Mouse (Mus musculus) hindbrain, embryonic 13.5 days (tissue): ENCODE measurements around the gene Abcf1. TPM values are rescaled to one million over a fixed set of nuclear protein-coding genes. Genes with fewer than 3 reads are reported as not detected.
"Not testable (repeated sequence)": the region's sequence is repeated elsewhere in the genome, so short reads cannot be mapped to it uniquely, and the experiment has no call there.

ENCODE experiments used
- ATAC-seq: fragments of 200-750 bp; cut with Nextera tagmentation; 2 replicates; pipeline ENCODE4 v1.8.0; 2017; ENCODE audit warnings: moderate TSS enrichment; ENCODE audit not compliant: low FRiP score
- H3K27ac ChIP-seq: fragments of 300-500 bp; sonication (generic); 2 replicates; pipeline ENCODE4 v1.5.1; 2015; ENCODE audit warnings: inconsistent platforms, mild to moderate bottlenecking, moderate library complexity
- H3K27me3 ChIP-seq: fragments of 300-500 bp; sonication (generic); 2 replicates; pipeline ENCODE4 v1.6.1; 2015; ENCODE audit warnings: mild to moderate bottlenecking, inconsistent platforms
- H3K36me3 ChIP-seq: fragments of 300-500 bp; sonication (generic); 2 replicates; pipeline ENCODE4 v1.6.1; 2015; ENCODE audit warnings: mild to moderate bottlenecking, inconsistent platforms
- H3K4me1 ChIP-seq: fragments of 300-500 bp; sonication (generic); replicated peaks from 2 replicates; pipeline ENCODE4 v1.6.1; 2015; ENCODE audit warnings: inconsistent platforms
- H3K4me2 ChIP-seq: fragments of 300-500 bp; sonication (generic); 2 replicates; pipeline ENCODE4 v1.6.1; 2015; ENCODE audit warnings: inconsistent platforms, mild to moderate bottlenecking, moderate library complexity
- H3K4me3 ChIP-seq: fragments of 300-500 bp; sonication (generic); 2 replicates; pipeline ENCODE4 v1.5.1; 2015; ENCODE audit warnings: mild to moderate bottlenecking, inconsistent platforms
- H3K9ac ChIP-seq: fragments of 300-500 bp; sonication (generic); 2 replicates; pipeline ENCODE4 v1.6.1; 2015; ENCODE audit warnings: mild to moderate bottlenecking, inconsistent platforms
- H3K9me3 ChIP-seq: fragments of 300-500 bp; sonication (generic); 2 replicates; pipeline ENCODE4 v1.6.1; 2016; ENCODE audit warnings: inconsistent platforms
- WGBS: fragments of 180-500 bp; shearing (Covaris S2); methylation state at CpG from one replicate; pipeline ENCODE4 v1.1.7; 2015; 5-methylcytosine and 5-hydroxymethylcytosine counted together
- polyA plus RNA-seq: library from polyadenylated mRNA; unstranded; fragments of >200 nt; fragmentation: Nextera tagmentation; extraction: Ambion mirVana; gene quantifications from 2 replicates; pipeline ENCODE4 v1.2.1, GENCODE M21; 2015

Abcf1 gene
- polyA plus RNA-seq, result 96.6 and 103 TPM in 2 replicates

GRCm38 (mm10) chr17:35969418-35970389, at the start of gene Abcf1:
TSS of gene Abcf1 (minus strand) at chr17:35969761.
- Histone ChIP-seq H3K36me3 (peaks cover 42% of the 10 kb centered on the region), H3K9ac (peak within 1 kb of the TSS; percentile 90), H3K27me3 (no peaks in the 10 kb centered on the region), H3K9me3 (no peaks in the 10 kb centered on the region), H3K27ac (peak within 1 kb of the TSS; percentile 83), H3K4me1 (peaks cover 27% of the 10 kb centered on the region), H3K4me2 (peak within 1 kb of the TSS; percentile 91), H3K4me3 (peak within 1 kb of the TSS; percentile 82)
- peak; percentile 96 for ATAC-seq
- WGBS, result under 1% methylated on average over 68 of the region's 68 CpGs

- H3K36me3 ChIP-seq, result peaks cover 19% of the 10 kb centered on the region
- no peak for ATAC-seq
Observed at GRCm38 (mm10) chr17:36018979-36019378, 49.4 kb upstream of the Abcf1 start.

GRCm38 (mm10) chr17:36017046-36017445, 47.5 kb upstream of the Abcf1 start:
- 0 out of 2 replicates have a peak, but pooled peaks cover 3% of the 10 kb centered on the region for H3K4me1 ChIP-seq
- H3K36me3 ChIP-seq, result peaks cover 19% of the 10 kb centered on the region
- no peak overlapping the region for H3K9ac ChIP-seq
- WGBS, result 93% methylated on average over 5 of the region's 5 CpGs
- H3K9me3 ChIP-seq, result no peaks in the 10 kb centered on the region
- no peak overlapping the region for H3K4me3 ChIP-seq
- no peak overlapping the region for H3K4me2 ChIP-seq
- ATAC-seq, result no peak
- H3K27ac ChIP-seq, result no peak overlapping the region
- no peaks in the 10 kb centered on the region for H3K27me3 ChIP-seq

More at GRCm38 (mm10) chr17:36018979-36019378, 49.4 kb upstream of the Abcf1 start:
- 80% methylated on average over 2 of the region's 2 CpGs for WGBS
- no peak overlapping the region for H3K4me3 ChIP-seq
- no peak overlapping the region for H3K27ac ChIP-seq
- 0 out of 2 replicates have a peak, but pooled peaks cover 5% of the 10 kb centered on the region for H3K4me1 ChIP-seq
- H3K4me2 ChIP-seq, result no peak overlapping the region
- H3K27me3 ChIP-seq, result no peaks in the 10 kb centered on the region
- no peak overlapping the region for H3K9ac ChIP-seq
- H3K9me3 ChIP-seq, result no peaks in the 10 kb centered on the region

- H3K4me2 ChIP-seq, result no peak overlapping the region
- no peak for ATAC-seq
- peaks cover 19% of the 10 kb centered on the region for H3K36me3 ChIP-seq
- whole genome bisulfite sequencing, result 97% methylated on average over 5 of the region's 5 CpGs
- H3K9ac ChIP-seq, result no peak overlapping the region
- H3K4me1 ChIP-seq, result no peaks in the 10 kb centered on the region
- H3K27me3 ChIP-seq, result no peaks in the 10 kb centered on the region
- no peaks in the 10 kb centered on the region for H3K9me3 ChIP-seq
- H3K4me3 ChIP-seq, result no peak overlapping the region
- H3K27ac ChIP-seq, result no peak overlapping the region
Observed at GRCm38 (mm10) chr17:36014977-36015376, 45.4 kb upstream of the Abcf1 start.

- 94% methylated on average over 7 of the region's 7 CpGs for WGBS
- not testable (repeated sequence) for H3K4me2 ChIP-seq, H3K27me3 ChIP-seq, H3K9me3 ChIP-seq, H3K27ac ChIP-seq, H3K4me3 ChIP-seq, H3K9ac ChIP-seq, ATAC-seq, H3K4me1 ChIP-seq
- peaks cover 15% of the 10 kb centered on the region for H3K36me3 ChIP-seq
Observed at GRCm38 (mm10) chr17:36004409-36004808, 34.8 kb upstream of the Abcf1 start.

- no peak overlapping the region for H3K4me2 ChIP-seq
- no peaks in the 10 kb centered on the region for H3K4me1 ChIP-seq
- H3K9me3 ChIP-seq, result no peaks in the 10 kb centered on the region
- no peak overlapping the region for H3K27ac ChIP-seq
- H3K36me3 ChIP-seq, result peaks cover 15% of the 10 kb centered on the region
- no peaks in the 10 kb centered on the region for H3K27me3 ChIP-seq
- H3K4me3 ChIP-seq, result no peak overlapping the region
- H3K9ac ChIP-seq, result no peak overlapping the region
- ATAC-seq, result no peak
- WGBS, result 93% methylated on average over 7 of the region's 7 CpGs
Observed at GRCm38 (mm10) chr17:36003331-36003730, 33.8 kb upstream of the Abcf1 start.

- peaks cover 10% of the 10 kb centered on the region; the same call in 1 of the 2 replicates for H3K4me1 ChIP-seq
- peaks cover 15% of the 10 kb centered on the region for H3K36me3 ChIP-seq
- H3K4me3 ChIP-seq, result no peak overlapping the region
- 92% methylated on average over 6 of the region's 6 CpGs for WGBS
- no peak overlapping the region for H3K27ac ChIP-seq
- no peaks in the 10 kb centered on the region for H3K27me3 ChIP-seq
- H3K9ac ChIP-seq, result no peak overlapping the region
- no peak overlapping the region for H3K4me2 ChIP-seq
- no peak for ATAC-seq
- H3K9me3 ChIP-seq, result no peaks in the 10 kb centered on the region
Observed at GRCm38 (mm10) chr17:36001966-36002365, 32.4 kb upstream of the Abcf1 start.

GRCm38 (mm10) chr17:36001121-36001897, 31.7 kb upstream of the Abcf1 start:
- H3K4me1 ChIP-seq, result peaks cover 14% of the 10 kb centered on the region; the same call in 1 of the 2 replicates
- no peak overlapping the region for H3K9ac ChIP-seq
- ATAC-seq, result no peak
- peaks cover 8% of the 10 kb centered on the region for H3K36me3 ChIP-seq
- H3K27ac ChIP-seq, result no peak overlapping the region
- no peaks in the 10 kb centered on the region for H3K9me3 ChIP-seq
- H3K4me2 ChIP-seq, result no peak overlapping the region
- 96% methylated on average over 12 of the region's 12 CpGs for WGBS
- no peak overlapping the region for H3K4me3 ChIP-seq
- H3K27me3 ChIP-seq, result no peaks in the 10 kb centered on the region

GRCm38 (mm10) chr17:36000349-36000748, 30.8 kb upstream of the Abcf1 start:
- 90% methylated on average over 4 of the region's 4 CpGs for WGBS
- Histone ChIP-seq H3K27ac (no peak overlapping the region), H3K9ac (no peak overlapping the region), H3K4me1 (peaks cover 23% of the 10 kb centered on the region), H3K36me3 (no peaks in the 10 kb centered on the region), H3K9me3 (no peaks in the 10 kb centered on the region), H3K4me3 (no peak overlapping the region), H3K27me3 (no peaks in the 10 kb centered on the region), H3K4me2 (no peak overlapping the region)
- ATAC-seq, result no peak

- H3K4me1 ChIP-seq, result peaks cover 27% of the 10 kb centered on the region
- 92% methylated on average over 7 of the region's 7 CpGs for WGBS
- H3K9me3 ChIP-seq, result no peaks in the 10 kb centered on the region
- H3K27ac ChIP-seq, result no peak overlapping the region
- H3K4me3 ChIP-seq, result no peak overlapping the region
- ATAC-seq, result no peak
- no peak overlapping the region for H3K9ac ChIP-seq
- no peaks in the 10 kb centered on the region for H3K27me3 ChIP-seq
- H3K4me2 ChIP-seq, result no peak overlapping the region
- no peaks in the 10 kb centered on the region for H3K36me3 ChIP-seq
Observed at GRCm38 (mm10) chr17:35999356-35999755, 29.8 kb upstream of the Abcf1 start.

GRCm38 (mm10) chr17:35998545-35999305, 29.2 kb upstream of the Abcf1 start:
- H3K4me1 ChIP-seq, result peaks cover 27% of the 10 kb centered on the region
- no peaks in the 10 kb centered on the region for H3K36me3 ChIP-seq
- no peak for ATAC-seq
- H3K27ac ChIP-seq, result no peak overlapping the region
- H3K27me3 ChIP-seq, result no peaks in the 10 kb centered on the region
- H3K4me2 ChIP-seq, result no peak overlapping the region
- H3K9me3 ChIP-seq, result no peaks in the 10 kb centered on the region
- no peak overlapping the region for H3K4me3 ChIP-seq
- H3K9ac ChIP-seq, result no peak overlapping the region
- WGBS, result 91% methylated on average over 6 of the region's 6 CpGs
